In genomic region chr3:29726376-29726967, GRCm38 (mm10) we compare ENCODE assay signal across 8 mouse cellular contexts.
DNase-seq lines count a peak whose midpoint lies in the region; ATAC-seq and TF ChIP-seq lines count a peak whose summit lies in the region.

No protein-coding gene starts in this region.

- no peaks in the 10 kb centered on the region for H3K79me2 ChIP-seq in heart, adult 2 months (replicated peaks; ENCODE audit: control insufficient read depth, insufficient read depth, low read length)

- TF ChIP-seq CTCF in heart, adult 2 months (IDR thresholded peaks at IDR 0.05) = peak; percentile 69
- peak; percentile 75 for TF ChIP-seq CTCF in lung, postnatal 0 days (IDR thresholded peaks at IDR 0.05)

- WGBS in heart, adult 2 months = 52% methylated on average over 8 of the region's 8 CpGs
- WGBS in heart, embryonic 10.5 days = 56% methylated on average over 8 of the region's 8 CpGs
- 57% methylated on average over 8 of the region's 8 CpGs for WGBS in lung, postnatal 0 days
- WGBS in forebrain, embryonic 16.5 days = 62% methylated on average over 8 of the region's 8 CpGs

- H3K4me2 ChIP-seq in lung, postnatal 0 days (replicated peaks; ENCODE audit: low read depth, low read length) = no peak overlapping the region
- no peak overlapping the region for H3K4me2 ChIP-seq in forebrain, embryonic 16.5 days (ENCODE audit: low read length)

- no peak for TF ChIP-seq EP300 in heart, adult 2 months (IDR thresholded peaks at IDR 0.05; ENCODE audit: insufficient read depth, low read depth, low read length)
- no peak for TF ChIP-seq EP300 in lung, postnatal 0 days (IDR thresholded peaks at IDR 0.05)

- H3K9ac ChIP-seq in heart, adult 2 months (ENCODE audit: low read depth, low read length) = no peak overlapping the region
- H3K9ac ChIP-seq in lung, postnatal 0 days (replicated peaks; ENCODE audit: low read depth) = no peak overlapping the region
- H3K9ac ChIP-seq in forebrain, embryonic 16.5 days (replicated peaks; ENCODE audit: low read depth, low read length) = no peak overlapping the region

- H3K27ac ChIP-seq in heart, adult 2 months = no peak overlapping the region
- H3K27ac ChIP-seq in heart, embryonic 10.5 days = no peak overlapping the region
- no peak overlapping the region for H3K27ac ChIP-seq in lung, postnatal 0 days (ENCODE audit: low read length)
- H3K27ac ChIP-seq in forebrain, embryonic 16.5 days (ENCODE audit: low read length) = no peak overlapping the region

- intact Hi-C loops in heart, adult 2 months (cut with DNase I) = loop anchor here (5.0 kb wide), 1 partner anchor 689 kb away; no protein-coding TSS in a partner anchor

- no peaks in the 10 kb centered on the region for H3K4me1 ChIP-seq in heart, adult 2 months (ENCODE audit: control insufficient read depth, insufficient read depth, low read length)
- H3K4me1 ChIP-seq in heart, embryonic 10.5 days = no peaks in the 10 kb centered on the region
- H3K4me1 ChIP-seq in lung, postnatal 0 days (ENCODE audit: insufficient read depth, low read depth, low read length) = no peaks in the 10 kb centered on the region
- H3K4me1 ChIP-seq in forebrain, embryonic 16.5 days (replicated peaks; ENCODE audit: control insufficient read depth, insufficient read depth, low read length) = no peaks in the 10 kb centered on the region

- H3K9me3 ChIP-seq in heart, embryonic 10.5 days = no peaks in the 10 kb centered on the region
- no peaks in the 10 kb centered on the region for H3K9me3 ChIP-seq in lung, postnatal 0 days (ENCODE audit: low read length)
- H3K9me3 ChIP-seq in forebrain, embryonic 16.5 days (ENCODE audit: control insufficient read depth, low read length) = no peaks in the 10 kb centered on the region

- DNase-seq in heart, adult 2 months = no peak
- no peak for DNase-seq in heart, embryonic 10.5 days (ENCODE audit: low spot score)
- peak; percentile 71 for DNase-seq in lung, postnatal 0 days (ENCODE audit: low spot score)
- DNase-seq in lung, postnatal 25 days (ENCODE audit: low spot score) = no peak
- peak; percentile 85 for DNase-seq in retina, embryonic 14.5 days (ENCODE audit: low spot score)
- no peak for DNase-seq in ovary, adult 18-20 months (ENCODE audit: low spot score)
- DNase-seq in urinary bladder, adult 18-20 months (ENCODE audit: low spot score in 2 of 2) = no peak

- no peak for ATAC-seq in lung, postnatal 0 days
- peak; percentile 90 for ATAC-seq in forebrain, embryonic 16.5 days

- H3K36me3 ChIP-seq in heart, adult 2 months (ENCODE audit: control insufficient read depth, insufficient read depth, low read length) = no peaks in the 10 kb centered on the region
- H3K36me3 ChIP-seq in heart, embryonic 10.5 days = no peaks in the 10 kb centered on the region
- H3K36me3 ChIP-seq in lung, postnatal 0 days (ENCODE audit: insufficient read depth, low read length) = no peaks in the 10 kb centered on the region
- H3K36me3 ChIP-seq in forebrain, embryonic 16.5 days (ENCODE audit: control insufficient read depth, insufficient read depth) = no peaks in the 10 kb centered on the region

- no peak for TF ChIP-seq POLR2A in heart, adult 2 months (IDR thresholded peaks at IDR 0.05; ENCODE audit: insufficient read depth, low read depth, low read length)

- no peaks in the 10 kb centered on the region for H3K27me3 ChIP-seq in heart, adult 2 months (ENCODE audit: control insufficient read depth, insufficient read depth, low read length)
- H3K27me3 ChIP-seq in heart, embryonic 10.5 days (ENCODE audit: insufficient read depth, poor library complexity, severe bottlenecking) = no peaks in the 10 kb centered on the region
- H3K27me3 ChIP-seq in lung, postnatal 0 days (replicated peaks; ENCODE audit: insufficient read depth, low read length) = no peaks in the 10 kb centered on the region
- no peaks in the 10 kb centered on the region for H3K27me3 ChIP-seq in forebrain, embryonic 16.5 days (replicated peaks; ENCODE audit: control insufficient read depth, insufficient read depth, low read length)

- no peak overlapping the region for H3K4me3 ChIP-seq in heart, adult 2 months
- H3K4me3 ChIP-seq in heart, embryonic 10.5 days = no peak overlapping the region
- no peak overlapping the region for H3K4me3 ChIP-seq in lung, postnatal 0 days (ENCODE audit: low read depth, low read length)
- H3K4me3 ChIP-seq in forebrain, embryonic 16.5 days (replicated peaks; ENCODE audit: low read length) = no peak overlapping the region

Comparison
In these comparisons a context has a peak if more than half of its experiments do, and no peak if none do; other contexts are left out.
1. DNase-seq: peak in lung, postnatal 0 days (single experiment) and retina, embryonic 14.5 days (single experiment); none in heart, adult 2 months (0 of 2), heart, embryonic 10.5 days (single experiment), lung, postnatal 25 days (single experiment), ovary, adult 18-20 months (single experiment) and urinary bladder, adult 18-20 months (0 of 2).